Mouse (Mus musculus): ENCODE measurements around the gene Galnt2.

Galnt2 gene

GRCm38 (mm10) chr8:124239350-124239749, 8.2 kb downstream of the Galnt2 start:
- no peak for DNase-seq

GRCm38 (mm10) chr8:124240932-124241331, 9.7 kb downstream of the Galnt2 start:
- peak; percentile 5 for DNase-seq

GRCm38 (mm10) chr8:124242208-124242607, 11.0 kb downstream of the Galnt2 start:
- DNase-seq = peak; percentile 53

DNA sequence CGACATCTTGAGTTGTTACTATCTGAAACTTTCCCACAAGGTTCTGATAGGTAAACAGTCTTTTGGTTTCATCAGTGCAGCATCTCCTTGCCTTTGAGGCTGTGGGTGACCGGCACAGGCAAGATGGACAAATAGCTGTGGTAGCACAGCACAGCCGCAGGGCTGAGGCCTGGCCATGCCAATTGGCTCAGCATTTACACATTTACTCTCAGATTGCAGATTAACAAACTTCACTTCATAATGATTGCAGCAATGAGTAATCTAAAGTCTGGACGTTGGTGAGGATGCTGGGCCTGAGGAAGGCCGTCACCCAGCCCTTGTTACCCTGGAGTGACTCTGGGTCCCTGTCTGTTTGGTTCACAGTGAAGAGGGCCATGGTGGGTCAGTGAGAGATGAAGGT, 11.7 kb downstream of the Galnt2 start:
- no peak for DNase-seq

- DNase-seq = no peak
These were observed 16.4 kb downstream of the Galnt2 start for GRCm38 (mm10) chr8:124247581-124247980.

GRCm38 (mm10) chr8:124248688-124249087, 17.5 kb downstream of the Galnt2 start:
- DNase-seq = peak; percentile 47

DNA sequence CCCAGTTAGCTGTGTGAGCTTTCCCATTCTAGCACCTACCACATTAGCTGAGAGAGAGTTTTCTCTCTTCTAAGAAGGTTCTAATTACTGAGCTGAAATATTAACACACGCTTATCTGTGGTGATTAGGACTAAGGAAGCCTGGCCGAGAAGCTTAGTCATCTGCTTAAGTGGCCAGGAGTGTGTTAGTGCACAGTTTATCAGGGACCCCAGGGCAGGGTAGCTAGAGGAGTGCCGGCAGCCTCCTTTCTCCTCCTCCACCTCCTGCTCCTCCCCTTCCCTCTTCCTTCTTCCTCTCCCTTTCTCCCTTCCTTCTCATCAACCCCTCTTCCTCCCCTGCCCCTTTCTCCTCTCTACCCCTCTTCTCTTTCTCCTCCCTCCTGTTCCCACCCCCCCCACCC, 19.1 kb downstream of the Galnt2 start:
- no peak for DNase-seq

DNA sequence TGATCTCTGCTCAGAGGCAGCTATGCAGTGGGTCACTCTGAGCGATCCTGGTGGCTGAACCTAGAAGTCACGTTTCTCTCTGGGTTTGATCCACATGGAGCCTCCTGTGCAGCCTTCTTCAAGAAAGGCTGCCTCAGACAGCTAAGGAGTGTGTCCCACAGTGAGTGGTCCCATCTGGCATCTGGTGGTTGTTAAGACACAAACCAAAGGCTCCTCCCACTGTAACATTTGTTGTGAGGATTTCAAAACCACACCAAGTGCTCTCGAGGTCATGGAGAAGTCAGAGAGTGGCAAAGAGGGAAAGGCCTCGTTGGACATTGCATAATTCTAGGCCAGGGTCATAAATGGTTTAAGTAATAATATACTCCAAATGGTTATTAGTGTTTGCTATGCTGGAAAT, 19.6 kb downstream of the Galnt2 start:
- peak; percentile 61 for DNase-seq

DNA sequence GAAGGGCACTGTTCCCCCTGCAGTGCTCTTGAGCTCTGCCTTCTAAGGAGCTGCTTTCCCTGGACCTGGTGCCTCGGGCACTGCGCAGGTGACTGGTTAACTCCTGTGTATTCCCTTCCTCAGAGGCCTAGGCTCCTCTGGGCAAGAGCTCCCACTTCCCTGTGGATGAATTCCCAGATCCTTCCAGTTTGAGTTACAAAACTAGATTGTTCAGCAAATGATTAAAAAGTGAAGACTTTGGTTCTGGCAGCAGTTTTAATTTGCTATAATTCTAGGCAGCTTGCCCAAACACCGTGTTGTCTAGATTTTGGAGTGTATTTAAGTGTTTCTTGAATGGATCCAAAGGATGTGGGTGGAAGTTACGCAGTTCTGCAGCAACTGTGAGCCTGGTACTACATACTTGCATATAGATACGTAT, 21.4 kb downstream of the Galnt2 start:
- DNase-seq = peak; percentile 45

DNA sequence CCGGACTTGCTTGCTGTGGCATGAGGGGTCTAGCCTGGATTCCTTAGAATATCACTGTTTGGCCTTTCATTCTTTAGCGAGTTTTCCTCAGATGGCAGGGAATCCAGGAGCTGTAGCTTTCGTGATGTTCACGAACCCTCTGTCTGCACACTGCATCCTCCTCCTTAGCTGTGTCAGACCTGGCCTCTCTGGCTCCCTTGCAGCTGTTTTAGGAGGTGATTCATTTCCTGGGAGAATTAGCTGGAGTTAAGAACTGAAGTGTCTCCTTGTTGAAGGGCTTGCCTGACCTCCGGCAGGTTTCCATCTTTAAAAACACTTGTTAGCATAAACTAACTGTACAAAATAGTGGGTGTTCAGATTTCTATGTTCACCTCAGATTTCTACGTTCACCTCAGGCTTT, 22.7 kb downstream of the Galnt2 start:
- DNase-seq = no peak

GRCm38 (mm10) chr8:124256841-124257240, 25.6 kb downstream of the Galnt2 start:
- DNase-seq = no peak

DNA sequence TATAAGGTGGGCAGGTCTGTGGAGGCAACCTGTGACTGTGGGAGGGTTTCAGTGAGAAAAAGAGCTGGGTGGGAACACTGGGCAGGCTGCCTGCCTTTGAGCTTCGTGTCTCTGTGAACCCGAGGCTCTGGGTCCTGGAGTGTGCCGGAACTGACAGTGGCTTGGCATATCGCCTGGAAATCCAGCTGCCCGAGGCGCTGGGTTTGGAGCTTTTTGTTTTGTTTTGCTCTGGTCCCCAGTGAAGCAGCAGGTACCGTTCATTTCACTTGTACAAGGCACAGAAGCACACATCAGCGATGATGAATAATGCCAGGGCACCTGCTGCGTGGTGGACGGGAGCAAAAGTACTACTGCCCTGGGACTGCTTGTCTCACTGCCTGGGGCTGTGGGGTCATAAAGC, 26.2 kb downstream of the Galnt2 start:
- DNase-seq = peak; percentile 90

GRCm38 (mm10) chr8:124259146-124259545, 28.0 kb downstream of the Galnt2 start:
- DNase-seq = no peak

DNA sequence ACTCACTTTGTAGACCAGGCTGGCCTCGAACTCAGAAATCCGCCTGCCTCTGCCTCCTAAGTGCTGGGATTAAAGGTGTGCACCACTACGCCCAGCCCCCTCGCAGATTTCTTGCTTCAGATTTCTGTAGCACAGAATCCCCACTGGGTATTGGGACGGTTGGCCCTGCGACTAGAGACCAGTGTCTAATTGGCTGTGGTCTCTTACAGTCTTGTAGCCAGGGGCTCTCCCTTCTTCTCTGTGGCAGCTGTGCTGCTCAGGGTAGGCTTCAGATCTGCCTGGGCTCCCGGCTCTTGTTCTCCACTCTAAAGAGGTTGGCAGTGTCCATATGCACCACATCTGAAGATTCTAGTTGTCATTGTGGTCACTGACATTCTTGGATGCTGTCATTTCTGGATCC, 28.7 kb downstream of the Galnt2 start:
- DNase-seq = no peak

DNA sequence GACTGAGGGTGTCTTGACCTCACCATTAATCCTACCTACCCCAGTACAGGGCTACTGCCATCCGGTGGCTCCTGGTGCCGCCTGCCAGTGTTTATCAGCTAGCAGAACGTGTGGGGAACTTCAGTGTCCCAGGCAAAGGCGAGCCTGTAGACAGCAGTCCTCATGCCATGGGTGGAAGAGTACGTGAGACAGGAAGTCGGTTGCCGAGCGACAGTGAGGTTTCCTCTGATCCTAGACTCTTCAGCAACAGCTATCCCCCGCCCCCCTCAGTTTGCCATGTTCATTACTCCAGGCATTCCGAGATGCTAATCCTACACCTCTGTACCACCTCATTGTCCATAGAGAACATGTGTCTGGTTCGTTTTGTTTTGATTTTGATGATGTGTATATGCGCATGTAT, 29.2 kb downstream of the Galnt2 start:
- no peak for DNase-seq

- DNase-seq = no peak
These were observed 31.9 kb downstream of the Galnt2 start for GRCm38 (mm10) chr8:124263058-124263457.

DNA sequence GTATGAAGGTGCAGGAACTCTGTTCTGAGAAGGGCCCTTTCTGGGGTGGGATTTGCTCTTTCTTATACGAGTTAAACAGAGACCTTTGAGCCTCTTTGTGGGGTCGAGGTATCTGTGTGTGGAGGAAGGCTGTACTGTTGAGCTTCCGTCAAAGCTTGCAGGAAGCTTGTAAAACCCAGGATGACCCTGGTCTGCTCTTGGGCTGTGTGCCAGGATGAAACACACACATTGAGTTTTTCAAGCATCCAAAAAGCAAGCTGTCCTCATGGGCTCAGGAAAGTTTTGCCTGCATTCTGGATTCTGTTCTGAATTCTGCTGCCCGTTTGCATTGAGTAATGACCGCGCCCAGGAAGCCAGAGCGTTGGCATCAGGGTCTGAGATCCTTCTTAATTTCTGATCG, 32.8 kb downstream of the Galnt2 start:
- DNase-seq = peak; percentile 80

- no peak for DNase-seq
These were observed 33.5 kb downstream of the Galnt2 start for GRCm38 (mm10) chr8:124264671-124265070.

DNA sequence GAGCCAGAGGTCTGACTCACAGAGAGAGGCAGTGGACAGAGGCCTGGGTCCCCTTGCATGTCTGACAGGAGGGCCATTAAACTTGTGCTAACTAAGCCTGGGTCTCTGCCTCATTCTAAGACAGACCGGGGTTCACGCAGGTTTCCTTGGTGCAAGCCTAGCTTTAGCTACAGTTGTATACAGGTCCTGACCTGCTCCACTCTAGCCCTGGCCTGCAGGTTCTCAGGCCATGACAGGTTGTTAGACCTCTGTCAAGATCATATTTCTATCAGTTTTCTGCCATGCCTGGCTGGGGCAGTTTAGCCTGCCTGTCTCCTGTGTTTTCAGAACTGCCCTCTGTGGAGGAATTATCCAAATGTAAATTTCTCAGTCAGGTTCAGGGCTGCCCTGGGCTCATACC, 33.9 kb downstream of the Galnt2 start:
- no peak for DNase-seq

GRCm38 (mm10) chr8:124265798-124266197, 34.6 kb downstream of the Galnt2 start:
- no peak for DNase-seq

- no peak for DNase-seq
These were observed 36.0 kb downstream of the Galnt2 start for GRCm38 (mm10) chr8:124267206-124267605.

DNA sequence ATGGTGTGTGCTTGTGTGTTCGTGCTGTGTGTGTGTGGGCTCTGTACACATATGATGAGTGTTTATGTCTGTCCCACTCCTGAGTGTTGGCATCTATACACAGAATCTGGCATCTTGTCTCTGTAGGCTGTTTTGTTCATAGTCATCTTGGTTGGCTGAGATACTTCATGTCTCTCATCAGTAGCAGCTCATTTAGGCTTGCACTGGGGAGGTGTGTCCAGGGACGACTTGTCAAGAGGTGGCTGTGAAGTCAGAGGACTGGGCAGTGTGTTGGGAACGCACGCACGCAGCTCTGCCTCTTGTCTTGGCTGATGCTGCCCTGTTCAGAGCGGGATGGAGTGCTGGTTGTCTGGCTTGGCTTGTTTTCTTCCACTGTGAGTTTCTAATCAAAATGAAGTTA, 39.3 kb downstream of the Galnt2 start:
- DNase-seq = no peak

DNA sequence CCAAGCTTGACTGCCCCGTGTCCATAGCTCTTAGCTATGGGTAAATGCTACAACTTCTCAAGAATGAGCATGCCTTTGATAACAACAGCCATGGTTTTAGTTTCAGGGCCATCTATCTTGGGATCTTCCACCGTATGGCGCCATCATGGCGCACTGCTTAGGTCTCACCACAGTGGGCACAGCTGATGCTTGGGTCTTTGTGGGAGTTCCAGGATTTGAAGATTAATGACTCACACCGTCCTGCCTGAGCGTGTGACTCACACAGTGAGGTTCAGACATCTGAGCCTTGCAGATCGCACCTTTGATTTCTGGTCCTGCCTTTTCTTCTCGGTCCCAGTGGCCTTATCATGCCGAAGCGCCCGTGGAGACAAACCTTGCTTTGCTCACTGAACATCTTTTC, 39.7 kb downstream of the Galnt2 start:
- DNase-seq = no peak

GRCm38 (mm10) chr8:124271518-124271917, 40.3 kb downstream of the Galnt2 start:
- DNase-seq = no peak

DNA sequence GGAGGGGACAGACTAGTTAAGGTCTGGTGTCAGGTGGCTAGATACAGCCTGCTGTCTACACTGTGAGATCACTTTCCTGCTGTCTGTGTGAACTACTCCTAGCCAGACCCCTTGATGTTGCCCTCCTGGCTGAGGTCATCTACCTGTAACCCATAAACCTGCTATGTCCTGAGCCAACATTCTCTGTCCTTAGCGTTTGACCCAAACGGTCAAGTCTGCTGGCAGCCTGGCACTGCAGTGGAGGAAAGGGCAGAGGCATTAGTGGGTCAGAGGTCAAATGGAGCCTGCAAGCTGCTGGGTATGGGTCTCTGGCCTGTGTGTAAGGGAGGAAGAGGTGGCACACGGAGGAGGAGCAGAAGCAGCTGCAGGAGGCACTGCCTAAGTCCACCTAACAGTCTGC, 41.6 kb downstream of the Galnt2 start:
- no peak for DNase-seq

DNA sequence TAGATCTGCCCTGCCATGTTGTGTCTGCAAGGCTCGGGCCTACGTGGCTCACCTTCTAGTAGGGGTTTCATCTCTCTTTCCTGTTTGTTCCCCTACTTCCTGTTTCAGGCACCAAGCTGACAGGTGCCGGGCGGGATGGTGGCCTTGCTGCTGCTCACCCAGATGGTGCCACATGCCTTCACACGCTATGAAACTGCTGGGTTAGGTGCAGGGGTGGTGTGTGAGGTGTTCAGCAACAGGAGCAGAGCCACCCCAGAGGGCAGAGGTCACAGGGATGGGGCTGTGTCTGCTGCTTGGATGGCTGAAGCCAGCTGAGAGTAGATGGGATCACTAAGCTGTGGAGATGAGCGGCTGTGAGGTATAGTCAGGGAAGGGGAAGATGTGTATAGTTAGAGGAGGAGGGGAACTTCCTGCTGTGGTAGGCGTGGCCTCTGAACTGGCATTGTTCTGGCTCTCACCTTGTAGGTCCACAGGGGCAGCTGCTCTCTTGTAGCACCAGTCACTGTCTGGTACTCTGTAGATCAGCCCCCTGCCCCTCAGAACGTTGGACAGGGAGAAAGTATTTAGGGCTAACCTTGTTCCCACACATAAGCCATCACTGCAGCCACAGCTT, 42.5 kb downstream of the Galnt2 start:
- no peak for DNase-seq

Measured in kidney, postnatal 10 days (tissue).